Mouse (Mus musculus): ENCODE data around the gene Usp31.

Gene Usp31

GRCm38 (mm10) chr7:121658866-121659265 is 48.2 kb downstream of the Usp31 start:
- DNase-seq (ENCODE audit: low spot score): no peak

- DNase-seq (ENCODE audit: low spot score): no peak
Observed at GRCm38 (mm10) chr7:121654675-121655074, 52.4 kb downstream of the Usp31 start.

GRCm38 (mm10) chr7:121652629-121653028 is 54.4 kb downstream of the Usp31 start:
- DNase-seq (ENCODE audit: low spot score): no peak

GRCm38 (mm10) chr7:121650724-121651123 is 56.3 kb downstream of the Usp31 start:
- DNase-seq (ENCODE audit: low spot score): no peak

DNA sequence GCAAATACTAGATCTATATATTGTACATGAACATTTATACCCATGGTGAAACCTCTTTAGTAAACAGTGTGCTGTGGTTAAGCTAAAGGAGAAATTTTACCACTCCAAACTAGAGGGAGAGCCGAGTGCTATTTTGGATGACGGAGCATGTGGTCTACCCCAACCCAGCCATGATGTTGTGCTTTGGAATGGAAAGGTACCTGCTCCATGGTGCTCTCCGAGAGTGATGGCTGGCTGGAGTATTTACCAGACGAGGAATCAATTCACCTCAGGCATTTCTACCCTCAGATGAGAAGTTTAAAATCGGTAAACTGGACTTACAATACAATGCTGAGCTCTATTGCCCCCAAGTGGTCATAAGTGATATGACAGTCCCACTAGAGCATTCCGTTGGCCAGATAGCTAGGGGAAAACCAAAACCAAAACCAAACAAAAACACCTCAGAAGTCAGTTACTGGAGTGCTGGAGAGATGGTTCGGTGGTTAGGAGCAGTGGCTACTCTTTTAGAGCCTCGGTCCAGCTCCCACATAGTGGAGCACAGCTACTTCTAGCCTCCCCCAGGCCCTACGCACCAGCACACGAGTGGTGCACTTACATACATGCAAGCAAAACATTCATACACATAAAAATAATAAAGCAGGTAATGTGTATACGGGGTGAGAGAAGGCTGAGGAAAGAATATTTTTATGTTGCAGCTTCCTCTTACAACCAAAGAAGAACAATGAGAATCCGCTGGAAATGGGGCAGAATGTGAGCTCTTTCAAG is 65.9 kb downstream of the Usp31 start:
- DNase-seq (ENCODE audit: low spot score): peak; percentile 88

GRCm38 (mm10) chr7:121636732-121637131 is 70.3 kb downstream of the Usp31 start:
- DNase-seq (ENCODE audit: low spot score): no peak

DNA sequence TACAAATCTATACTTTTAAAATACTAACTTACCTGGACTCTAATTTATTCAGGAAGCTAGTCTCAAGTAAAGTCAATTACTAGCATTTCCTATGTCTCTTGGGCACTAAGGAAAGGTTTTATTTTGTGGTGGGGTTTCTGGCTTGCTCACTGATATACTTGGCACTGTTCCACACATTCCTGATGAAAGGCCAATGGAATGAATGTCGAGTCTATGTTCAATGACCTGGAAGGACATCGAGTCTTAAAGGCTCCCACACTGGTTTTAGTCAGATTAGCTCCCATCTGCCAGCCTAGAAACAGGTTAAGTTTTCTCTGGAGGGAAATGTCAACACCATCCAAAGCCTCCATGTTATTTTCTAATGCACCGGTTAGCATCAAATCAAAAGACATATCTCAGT is 72.8 kb downstream of the Usp31 start:
- peak; percentile 70 for DNase-seq (ENCODE audit: low spot score)

GRCm38 (mm10) chr7:121622835-121623420 is 84.1 kb downstream of the Usp31 start:
- peak; percentile 53 for DNase-seq (ENCODE audit: low spot score)

DNA sequence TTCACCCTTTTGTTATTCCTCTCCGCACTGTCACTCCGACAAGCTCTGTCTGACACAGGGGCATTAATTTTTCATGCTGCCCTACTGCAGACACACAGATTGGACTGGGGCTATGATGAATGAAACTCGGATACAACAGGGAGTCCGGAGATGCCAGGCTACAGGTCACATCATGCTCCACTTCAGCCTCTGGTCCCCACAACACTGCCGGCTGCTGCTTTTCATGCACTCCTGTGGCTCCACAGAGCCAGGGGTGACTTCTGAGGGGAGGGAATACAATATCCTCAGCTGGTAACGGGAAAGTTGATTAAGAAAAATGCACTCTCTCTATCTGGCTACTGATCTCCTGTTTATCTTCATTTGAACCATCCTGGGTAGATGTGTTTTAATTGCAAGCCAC is 84.6 kb downstream of the Usp31 start:
- peak; percentile 45 for DNase-seq (ENCODE audit: low spot score)

DNA sequence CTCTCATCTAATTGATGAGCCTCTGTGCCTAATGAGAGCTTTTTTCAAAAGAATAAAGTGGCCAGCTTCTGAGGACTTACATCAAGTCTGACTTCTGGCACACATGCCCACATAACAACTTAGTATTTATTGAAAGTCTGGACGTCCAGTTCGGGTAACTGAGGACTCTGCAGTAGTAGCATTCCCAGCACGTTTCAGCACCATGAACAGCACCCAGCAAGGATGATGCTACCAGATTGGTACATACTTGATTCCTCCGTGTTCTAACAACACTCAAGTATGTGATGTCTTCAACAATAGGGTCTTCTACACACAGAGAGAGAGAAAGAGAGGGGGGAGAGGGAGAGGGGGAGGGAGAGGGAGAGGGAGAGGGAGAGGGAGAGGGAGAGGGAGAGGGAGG is 105.4 kb downstream of the Usp31 start:
- DNase-seq (ENCODE audit: low spot score): peak; percentile 75

DNA sequence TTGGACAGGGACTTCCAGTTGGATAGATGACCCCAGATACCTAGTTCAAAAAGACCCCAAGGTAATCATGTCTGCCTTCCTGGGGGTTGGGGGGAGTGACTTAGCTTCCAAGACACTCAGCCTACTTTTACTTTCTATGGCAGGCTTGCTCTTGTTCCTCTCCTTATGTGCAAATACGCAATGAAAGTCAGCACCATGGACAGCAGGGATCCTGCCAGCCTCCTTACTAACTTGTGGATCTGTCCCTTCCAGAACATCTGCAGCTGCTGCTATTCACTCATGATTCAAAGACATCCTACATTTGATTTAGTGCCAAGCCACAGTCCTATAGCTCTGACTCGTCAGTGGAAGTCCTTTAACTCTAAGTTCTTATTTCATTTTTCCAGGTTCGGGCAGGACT is 110.7 kb downstream of the Usp31 start:
- peak; percentile 79 for DNase-seq (ENCODE audit: low spot score)

DNA sequence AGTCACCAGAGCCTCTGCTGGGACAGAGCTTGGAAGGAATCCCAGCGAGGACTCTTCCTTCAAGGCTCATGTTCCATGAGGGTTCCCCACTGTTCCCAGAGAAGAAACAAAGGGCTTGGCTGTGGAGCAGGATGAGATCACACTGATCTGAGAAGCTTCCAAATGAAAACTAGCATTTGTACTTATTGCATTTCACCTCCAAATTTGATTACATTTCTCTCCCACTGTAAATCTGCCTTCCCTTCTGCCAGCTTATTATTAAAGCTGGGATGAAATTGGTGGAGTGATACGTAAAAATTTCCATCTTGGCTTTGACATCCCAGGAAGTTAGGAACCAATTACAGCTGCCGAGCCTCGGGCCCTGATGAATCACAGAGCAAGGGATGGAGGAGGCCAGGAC is 111.6 kb downstream of the Usp31 start:
- no peak for DNase-seq (ENCODE audit: low spot score)

- DNase-seq (ENCODE audit: low spot score): no peak
Observed at GRCm38 (mm10) chr7:121595085-121595484, 112.0 kb downstream of the Usp31 start.

GRCm38 (mm10) chr7:121594623-121595022 is 112.4 kb downstream of the Usp31 start:
- no peak for DNase-seq (ENCODE audit: low spot score)
